Mouse (Mus musculus) B cell, adult 67 days (primary cell): ENCODE data around the gene Kif21a. TPM values are rescaled to one million over a fixed set of nuclear protein-coding genes. Genes with fewer than 3 reads are reported as not detected.

Experiments used
- total RNA-seq, 2 experiments: library from RNA; stranded (reverse); gene quantifications; 4 replicates each; pipeline ENCODE4 v1.2.4; 2023

Gene Kif21a
- total RNA-seq, result not detected

DNA sequence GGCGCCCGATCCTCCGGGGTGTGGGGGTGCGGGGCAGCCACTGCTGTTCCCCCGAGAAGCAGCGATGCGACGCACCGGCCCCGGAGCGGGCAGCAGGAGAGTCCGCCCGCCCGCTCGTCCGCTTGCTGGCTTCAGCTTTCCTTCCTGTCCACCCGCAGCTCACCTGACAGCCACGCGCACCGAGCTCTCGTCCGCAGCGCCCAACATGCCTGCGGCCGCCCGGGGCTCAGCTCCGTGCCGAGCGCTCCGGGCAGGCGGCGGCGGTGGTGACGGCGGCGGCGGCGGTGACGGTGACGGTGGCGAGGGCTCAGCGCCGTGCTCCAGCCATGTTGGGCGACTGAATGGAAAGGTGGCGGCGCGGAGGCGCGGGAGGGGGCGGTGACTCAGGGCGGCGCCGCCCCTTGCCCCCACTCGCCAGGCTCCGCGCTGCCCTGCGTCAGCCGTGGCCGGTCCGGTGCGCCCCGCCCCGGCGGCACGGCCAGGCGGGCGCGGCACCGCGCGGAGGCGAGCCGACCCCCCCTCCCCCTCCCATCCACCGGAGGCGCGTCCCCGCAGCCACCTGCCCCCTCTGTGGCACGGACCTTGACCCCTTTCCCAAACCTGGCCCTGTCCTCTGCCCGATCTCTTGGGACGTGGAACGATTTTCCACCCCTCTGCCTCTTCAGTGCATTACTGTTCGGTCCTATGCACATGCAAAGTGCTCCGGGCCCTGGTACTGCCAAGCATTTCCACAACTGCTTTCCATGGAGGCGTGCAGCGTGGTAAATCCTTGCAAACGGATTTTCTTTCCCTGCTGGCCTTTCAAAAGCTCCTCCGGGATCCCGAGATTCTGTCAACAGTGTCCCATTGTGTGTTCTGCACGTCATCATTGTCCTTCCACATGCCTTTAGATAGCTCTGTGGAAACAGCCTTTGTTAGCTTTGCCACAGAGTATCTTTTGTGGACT, at the start of gene Kif21a:
Gene Kif21a, minus strand, starts transcription at position 453 of the 946 bp plus-strand sequence.

Other genes starting within 250 kb of the Kif21a start
- gene Abcd2, start 141.9 kb upstream of the Kif21a start, total RNA-seq, result under 1 TPM in 1 of 2 experiments, not detected in 1; 0.15 TPM
- gene CN725425, start 149.5 kb upstream of the Kif21a start, total RNA-seq, result not detected